Mouse (Mus musculus) megakaryocyte progenitor cell, adult 5-6 weeks (primary cell): ENCODE results near the gene 1190005I06Rik. TPM values are rescaled to one million over a fixed set of nuclear protein-coding genes. Genes with fewer than 3 reads are reported as not detected.
A peak's percentile ranks its signal among the peaks of the same experiment; 100 is the strongest.

ENCODE experiments used
- ATAC-seq: replicated peaks from 2 replicates; pipeline ENCODE4 v1.8.0; 2016; ENCODE audit warnings: mild to moderate bottlenecking, moderate TSS enrichment, inconsistent platforms; ENCODE audit not compliant: poor library complexity
- total RNA-seq, 2 experiments: library from RNA; stranded (forward) in 1 of 2; stranded (reverse) in 1 of 2; fragments of 157-497, 149-512 nt in 1 of 2; fragments of 200-1000 nt in 1 of 2; gene quantifications; 2 replicates each; pipeline versions ENCODE4 v1.2.3 to v1.2.4; 2015 to 2017

The 1190005I06Rik gene
- total RNA-seq, 2 experiments from 2014 or later, result 1.1 TPM; not detected in 1

DNA sequence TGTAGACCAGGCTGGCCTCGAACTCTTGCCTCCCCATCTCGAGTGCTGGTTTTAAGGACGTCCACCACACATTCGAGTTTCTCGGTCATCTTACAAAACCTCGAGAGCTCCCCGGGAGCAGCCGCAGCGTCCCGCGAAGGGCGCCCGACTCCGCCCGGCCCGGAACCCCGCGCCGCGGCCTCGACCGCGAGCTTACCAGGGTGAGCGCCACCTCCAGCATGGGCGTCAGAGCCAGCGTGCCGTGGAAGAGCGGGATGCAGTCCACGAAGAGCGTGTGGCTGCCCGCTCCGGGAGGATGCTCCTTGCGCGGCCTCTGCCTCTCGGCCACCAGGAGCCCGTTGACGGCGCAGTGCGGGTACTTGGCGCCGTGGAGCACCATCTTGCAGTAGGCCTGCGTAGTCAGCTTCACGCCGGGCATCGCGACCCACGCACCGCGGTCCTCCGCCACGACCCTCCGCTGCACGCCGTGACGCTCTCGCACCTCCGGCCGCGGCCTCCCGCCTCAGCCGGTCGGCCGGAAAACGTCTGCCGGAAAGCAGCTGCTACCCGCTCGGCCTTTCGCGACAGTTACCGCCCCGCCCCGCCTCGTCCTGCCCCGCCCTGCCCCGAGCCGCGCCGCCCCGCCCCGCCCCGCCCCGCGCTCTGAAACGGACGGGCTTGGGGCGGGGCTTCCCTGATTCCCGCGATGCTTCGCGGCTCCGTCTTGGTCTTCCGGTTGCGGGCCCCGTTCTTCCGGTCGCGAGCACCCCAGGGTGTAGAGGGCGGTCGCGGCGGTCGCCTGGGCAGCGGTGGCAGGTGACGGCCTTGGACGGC is 20.3 kb upstream of the 1190005I06Rik start, which contains the start of the genes Gm27021 and Cox4i1:
Gene Gm27021 (minus strand): TSS at position 519 of the 813 bp plus-strand sequence.
Gene Cox4i1 (plus strand): TSS at position 662 of the 813 bp plus-strand sequence.
- peak; percentile 79 for ATAC-seq

DNA sequence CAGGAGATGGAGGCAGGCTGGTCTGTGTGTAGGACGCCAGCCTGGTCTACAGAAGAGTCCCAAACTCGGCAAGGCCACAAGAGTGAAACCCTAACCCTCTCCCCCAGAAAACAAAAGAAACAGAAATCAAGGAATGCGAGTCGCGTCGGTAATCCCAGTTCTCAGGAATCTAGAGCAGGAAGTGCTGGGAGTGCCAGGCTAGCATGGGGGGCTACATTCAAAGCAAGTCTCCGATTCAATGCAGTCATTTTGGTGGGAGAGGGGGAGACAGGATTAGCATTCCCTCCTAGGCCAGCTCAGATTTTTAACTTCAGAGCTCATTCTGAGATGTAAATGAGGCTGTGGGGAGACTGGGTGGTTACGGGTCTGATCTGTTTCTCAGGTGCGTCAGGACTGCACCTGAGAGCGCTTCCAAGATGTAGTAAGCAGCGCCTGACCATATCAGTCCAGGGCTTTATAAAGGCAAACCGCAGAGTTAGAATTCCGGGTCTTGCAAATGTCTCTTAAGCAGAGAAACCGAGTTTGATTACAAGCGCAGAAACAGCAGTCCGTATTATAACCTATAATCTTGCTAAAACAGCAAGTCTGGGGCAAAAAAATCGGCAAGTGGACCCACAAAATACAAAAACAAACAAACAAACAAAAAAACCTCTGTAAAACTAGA is 19.5 kb upstream of the 1190005I06Rik start:
- ATAC-seq, result no peak

DNA sequence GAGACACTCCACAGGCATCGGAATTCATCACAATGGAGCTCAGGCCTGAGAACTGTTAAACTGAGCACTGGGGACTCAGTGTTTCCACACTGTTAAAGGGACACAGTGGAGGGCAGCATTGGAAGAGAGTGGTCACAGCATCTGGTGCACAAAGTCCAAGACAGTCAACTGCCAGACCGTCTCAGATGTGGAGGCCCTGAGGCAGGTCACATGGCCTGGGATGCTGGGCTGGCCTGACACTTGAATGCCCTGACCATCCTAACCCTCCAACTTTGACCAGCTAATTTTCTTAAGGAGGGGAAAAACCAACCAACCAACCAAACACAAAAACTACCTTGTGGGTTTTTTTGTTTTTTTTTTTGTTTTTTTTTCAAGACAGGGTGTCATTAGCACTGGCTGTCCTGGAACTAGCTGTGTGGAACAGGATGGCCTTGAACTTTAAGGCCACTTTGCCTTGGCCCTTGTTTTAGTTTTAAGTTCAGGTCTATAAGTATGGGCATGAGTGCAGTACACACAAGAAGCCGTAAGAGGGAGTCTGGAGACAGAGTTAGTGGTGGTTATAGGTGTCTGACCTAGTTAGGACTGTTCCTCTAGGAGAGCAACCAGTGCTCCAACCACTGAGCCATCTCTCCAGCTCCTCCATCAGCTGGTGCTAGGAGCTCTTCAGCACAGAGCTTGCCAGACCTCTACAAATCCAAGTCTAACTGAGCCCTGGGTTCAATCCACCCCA is 18.5 kb upstream of the 1190005I06Rik start:
- ATAC-seq, result peak; percentile 21; the same call in 1 of the 2 replicates

DNA sequence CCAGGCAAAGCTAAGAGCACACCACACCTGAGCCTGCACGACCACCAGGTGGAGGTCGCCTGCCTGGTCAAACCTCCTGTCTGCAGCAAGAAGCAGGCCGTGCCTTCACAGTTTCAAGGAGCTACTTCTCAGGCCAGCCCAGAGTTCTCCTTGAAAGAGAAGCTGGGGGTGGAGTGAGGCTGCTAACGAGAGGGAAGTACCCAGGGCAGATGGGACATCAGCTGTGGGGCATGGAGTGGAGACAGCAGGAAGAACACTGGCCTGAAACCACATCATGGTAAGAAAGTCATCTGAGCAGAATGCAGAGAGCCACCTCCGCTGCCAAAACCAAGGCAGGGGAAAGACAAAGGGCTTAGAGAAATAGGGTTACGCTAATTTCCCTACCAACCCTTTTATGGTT is 17.1 kb upstream of the 1190005I06Rik start:
- ATAC-seq, result 0 out of 2 replicates have a peak, but pooled peaks have one; percentile 17

DNA sequence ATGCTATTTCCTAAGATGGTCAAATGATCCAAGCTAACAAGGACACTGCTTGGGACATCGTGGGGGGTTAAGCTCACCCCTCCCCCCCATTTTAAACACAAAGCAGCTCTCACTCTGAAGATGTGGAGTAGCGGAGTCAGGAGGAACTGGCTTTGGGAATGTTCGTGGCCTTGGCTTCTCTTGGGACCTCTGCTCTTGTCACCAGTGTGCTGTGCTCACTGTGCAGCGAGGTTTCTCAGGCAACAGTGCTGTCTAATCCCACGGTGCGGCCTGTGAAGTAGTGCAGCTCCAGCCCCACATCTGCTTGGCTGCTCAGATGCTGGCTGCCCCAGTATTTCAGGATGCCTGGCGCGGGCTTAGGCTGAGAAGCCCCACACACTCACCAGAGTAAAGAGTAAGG is 10.0 kb upstream of the 1190005I06Rik start:
- ATAC-seq, result no peak

DNA sequence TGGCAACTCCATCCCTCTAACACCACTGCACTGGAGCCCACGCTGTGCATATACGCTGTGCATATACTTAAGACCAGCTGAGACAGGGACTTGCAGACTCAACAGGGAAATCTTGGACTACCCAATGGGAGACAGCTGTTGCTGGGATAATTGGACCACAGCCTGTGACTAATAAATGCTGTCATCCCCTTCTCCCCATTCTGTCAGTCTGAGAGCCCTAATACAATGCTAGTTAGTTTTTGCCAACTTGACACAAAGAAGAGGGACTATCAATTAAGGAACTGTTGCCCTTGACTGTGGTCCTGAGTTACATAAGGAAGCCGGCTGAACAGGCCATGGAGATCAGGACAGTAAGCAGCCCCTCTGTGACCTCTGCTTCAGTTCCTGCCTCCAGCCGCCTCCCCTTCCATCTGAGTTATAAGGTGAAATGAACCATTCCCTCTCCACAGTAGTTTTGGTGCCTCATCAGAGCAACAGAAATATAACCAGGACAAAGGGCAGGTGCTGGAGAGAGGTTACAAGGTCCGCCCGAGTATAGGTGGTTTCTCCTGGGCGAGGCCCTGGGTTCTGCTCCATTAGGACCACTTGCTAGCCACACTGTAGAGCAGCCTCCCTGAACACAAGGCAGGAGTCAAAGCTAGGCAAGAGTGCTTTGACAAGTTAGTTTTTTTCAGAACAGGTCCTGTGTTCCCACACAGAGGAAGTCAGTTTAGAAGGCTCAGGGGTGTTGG is 9.1 kb upstream of the 1190005I06Rik start:
- no peak for ATAC-seq

DNA sequence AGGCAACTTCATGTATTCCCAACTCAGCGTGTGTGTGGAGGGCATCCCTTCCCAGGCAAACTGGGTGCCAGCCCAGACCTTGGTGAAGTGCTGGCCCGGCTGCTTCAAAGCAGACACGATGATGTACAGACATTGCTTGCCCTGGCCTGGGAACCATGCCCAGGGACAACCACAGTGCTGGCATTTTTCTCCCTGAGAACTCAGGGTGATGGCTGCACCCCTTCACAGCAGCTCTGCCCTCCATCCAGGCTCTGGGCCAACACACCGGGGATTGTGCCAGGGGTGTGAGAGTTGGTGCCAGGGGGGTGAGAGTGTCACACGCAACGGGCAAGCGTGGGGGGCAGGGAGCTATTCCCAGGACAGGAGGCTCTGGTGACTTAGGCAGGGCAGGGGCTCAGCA is 2.8 kb downstream of the 1190005I06Rik start:
- ATAC-seq, result no peak

DNA sequence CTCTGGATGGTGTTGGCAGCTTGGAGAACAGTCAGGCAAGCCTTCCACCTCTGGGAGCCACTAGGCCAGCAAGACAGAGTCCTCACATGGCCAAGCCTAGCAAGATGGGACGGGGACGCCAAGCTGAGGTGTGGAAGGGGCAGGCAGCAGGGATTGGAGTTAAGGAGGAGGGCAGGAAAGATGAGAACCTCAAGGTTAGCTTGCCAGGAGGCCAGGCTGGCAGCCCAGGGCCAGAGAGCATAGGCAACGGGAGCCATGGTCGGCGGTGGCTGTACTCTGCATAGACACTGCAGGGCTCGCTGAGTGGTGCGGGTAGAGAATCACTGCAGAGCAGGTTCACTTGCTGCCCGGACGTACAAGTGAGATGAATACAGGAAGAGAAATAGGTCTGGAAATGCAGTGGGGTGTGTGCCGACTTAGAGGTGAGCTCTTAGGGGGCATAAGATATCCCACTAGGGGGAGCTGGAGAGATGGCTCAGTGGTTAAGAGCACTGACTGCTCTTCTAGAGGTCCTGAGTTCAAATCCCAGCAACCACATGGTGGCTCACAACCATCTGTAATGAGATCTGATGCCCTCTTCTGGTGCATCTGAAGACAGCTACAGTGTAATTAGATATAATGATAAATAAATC is 5.3 kb downstream of the 1190005I06Rik start:
- ATAC-seq, result 0 out of 2 replicates have a peak, but pooled peaks have one; percentile 37

DNA sequence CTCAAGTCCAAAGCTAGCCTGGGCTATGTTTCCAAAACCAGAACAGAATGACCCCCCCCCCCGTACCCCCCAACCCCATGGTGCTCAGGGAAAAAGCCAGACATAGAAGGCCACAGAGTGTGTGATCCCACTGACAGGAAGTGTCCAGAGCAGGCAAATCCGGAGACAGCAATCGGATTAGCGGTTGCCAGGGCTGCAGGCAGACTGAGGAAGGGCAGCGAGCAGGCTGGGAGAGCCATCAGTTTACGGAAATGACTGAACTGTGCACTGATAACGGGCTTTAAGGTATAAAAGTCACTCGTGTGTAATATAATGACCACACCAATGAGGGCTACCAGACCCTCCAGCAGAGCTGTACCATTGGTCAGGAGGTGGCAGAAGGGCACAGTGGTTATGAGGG is 6.2 kb downstream of the 1190005I06Rik start:
- no peak for ATAC-seq

DNA sequence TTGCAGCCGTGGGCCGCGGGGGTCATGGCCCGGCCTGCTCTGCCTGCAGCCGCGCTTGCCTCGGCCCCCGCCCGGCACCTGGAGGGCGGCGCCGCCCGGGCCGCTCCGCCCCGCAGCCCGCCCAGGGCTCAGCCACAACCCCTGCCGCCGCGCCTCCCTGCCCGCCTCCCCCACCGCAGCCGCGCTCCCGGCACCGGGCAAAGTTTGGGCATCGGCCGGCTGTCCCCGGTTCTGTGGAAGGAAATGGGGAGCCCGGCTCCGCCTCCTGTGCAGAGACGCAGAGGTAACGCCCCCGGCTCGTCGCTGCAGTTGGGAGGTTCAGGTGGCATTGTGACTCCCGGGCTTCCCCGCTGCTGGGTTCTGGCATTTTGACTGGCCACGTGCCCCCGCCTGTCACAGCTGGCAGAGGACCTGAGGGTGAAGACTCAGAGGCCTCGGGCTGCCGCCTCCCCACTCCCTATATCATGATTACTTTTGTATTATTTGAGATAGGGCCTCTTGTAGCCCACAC is 13.0 kb downstream of the 1190005I06Rik start:
- peak; percentile 66 for ATAC-seq

DNA sequence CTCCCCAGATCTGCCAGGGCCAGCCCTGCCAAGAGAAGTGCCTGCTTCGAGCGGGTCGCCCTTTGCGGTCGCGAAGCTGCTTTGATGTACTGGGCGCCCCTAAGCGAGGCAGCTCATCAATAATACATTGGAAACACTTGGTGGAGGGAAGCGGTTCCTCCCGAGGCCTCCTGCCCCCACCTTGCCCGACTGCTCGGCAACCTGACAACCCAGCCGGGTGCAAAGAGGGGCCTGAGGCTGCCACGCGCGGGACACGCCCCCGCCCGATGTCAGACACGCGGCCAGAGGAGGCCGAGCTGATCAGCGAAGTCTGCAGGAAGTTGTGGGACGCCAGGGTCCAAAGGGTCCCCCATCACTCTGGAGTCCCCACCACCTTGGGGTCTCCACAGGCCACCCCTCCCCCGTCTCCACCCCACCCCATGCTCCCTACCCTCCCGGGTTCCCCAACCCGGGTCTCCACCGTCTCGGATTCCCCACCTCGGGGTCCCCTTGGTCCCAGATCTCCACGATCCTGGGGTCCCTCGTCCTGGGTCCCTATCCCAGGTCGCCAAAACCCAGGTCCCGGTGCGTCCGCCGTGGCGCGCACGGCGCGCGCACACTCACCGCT is 13.7 kb downstream of the 1190005I06Rik start:
- 0 out of 2 replicates have a peak, but pooled peaks have one; percentile 12 for ATAC-seq

DNA sequence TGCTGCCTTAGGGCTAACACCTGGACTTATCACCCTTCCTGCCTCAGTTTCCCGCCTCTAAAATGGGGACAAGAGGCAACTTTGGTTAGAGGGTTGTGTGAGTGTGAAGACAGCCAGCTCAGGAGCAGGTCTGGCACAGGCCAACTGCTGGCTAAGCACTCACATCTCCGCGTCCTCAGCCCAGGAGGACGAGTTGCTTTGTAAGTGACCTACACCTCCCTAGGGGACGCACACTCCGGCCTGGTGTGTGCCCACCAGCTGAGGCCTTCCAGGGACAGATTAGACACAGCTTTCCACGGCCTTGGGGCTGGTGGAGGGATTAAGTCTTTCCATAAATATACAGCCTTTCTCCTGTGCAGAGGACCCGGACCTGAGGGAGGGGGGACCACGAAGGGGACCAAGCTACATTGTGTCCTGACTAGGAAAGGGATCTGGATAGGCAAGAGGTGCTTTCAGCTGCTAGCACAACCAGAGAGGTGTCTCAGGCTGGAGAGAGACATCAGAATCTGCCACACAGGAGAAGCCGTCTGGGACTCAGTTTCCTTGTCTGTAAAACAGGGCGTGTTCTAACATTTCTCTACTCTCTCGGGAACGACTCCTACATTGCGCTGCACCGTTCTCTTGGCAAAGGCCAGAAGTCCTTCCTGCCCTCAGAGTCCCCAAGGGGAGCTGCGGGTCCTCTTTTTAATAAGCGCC is 14.3 kb downstream of the 1190005I06Rik start:
- no peak for ATAC-seq

DNA sequence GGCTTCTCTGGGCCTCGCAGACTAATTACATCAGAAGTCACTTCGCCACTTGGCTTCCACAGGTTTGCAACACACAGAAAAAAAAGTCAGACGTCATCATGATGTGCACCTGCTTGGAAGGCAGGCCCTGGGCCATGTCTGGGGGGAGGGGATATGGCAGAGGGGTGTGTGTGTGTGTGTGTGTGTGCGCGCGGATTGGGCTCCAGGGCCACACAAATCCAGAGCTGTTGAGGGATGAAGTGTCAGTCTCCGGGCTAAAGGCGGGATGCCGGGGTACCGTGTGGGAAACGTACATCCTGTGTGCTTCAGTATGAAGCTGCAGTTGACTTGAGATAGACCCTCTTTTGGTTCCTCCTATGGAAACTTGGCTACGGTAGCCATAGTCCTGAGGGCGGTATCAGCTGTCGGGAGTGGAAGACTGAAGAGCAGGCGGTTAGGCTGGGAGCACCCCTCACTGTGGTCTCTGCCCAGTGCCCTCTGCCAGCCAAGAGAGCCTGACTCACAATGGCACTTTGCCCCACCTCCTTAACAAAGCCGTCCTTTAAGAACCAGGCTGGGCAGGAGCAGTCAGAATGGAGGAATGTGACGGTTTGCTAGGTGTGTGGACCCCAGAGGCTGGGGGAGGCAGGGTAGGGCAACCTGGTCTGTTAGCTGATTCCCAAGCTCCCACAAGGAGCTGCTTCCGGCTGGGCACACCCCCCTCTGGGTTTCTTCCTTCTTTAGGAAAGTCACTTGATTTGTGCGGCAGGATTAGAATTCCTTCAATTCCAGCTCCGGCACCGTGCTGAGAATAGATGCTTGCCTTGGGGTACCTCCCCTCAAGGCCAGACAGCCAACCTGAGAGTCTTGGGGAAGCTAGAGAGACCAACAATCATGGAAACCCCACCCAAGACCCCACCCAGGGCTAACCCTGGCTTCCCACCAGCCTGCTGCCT is 15.7 kb downstream of the 1190005I06Rik start:
- ATAC-seq, result no peak

DNA sequence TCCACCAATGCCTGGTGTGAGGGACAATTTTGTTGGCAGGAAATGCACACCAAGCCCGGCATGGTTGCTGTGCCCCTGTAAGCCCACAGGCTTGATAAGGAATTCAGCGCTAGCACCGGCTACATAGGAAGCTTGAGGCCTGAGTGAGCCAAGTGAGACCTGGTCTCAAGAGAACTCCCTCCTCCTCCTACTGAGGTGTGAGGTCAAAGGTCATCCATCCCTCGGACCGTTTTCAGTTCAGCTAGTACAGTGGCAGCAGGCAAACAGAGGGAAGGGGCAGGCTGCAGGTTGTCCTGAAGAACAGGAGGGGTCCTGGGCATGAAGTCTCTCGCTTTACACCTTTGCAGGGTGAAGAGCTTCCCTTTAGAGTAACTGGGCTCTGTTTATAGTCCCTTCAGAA is 16.6 kb downstream of the 1190005I06Rik start:
- no peak for ATAC-seq

DNA sequence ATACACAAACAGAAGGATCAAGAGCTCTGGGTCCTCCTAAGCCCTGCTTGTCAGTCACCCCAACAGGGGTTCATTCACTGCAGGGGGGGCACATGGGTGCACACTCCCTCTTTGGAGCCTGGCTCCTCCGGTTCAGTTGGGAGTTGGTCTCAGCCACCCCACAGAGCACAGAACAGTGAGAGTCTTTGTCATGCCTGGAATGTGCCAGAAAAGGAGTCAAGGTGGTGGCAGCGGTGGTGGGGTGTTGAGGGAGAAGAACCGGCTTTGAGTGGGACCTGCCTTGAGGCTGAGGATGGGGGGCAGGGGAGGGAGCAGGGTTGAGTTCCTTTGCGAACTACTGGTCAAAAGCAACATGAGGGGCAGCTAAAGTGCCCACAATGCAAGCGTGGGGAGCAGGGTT is 17.4 kb downstream of the 1190005I06Rik start:
- ATAC-seq, result no peak

DNA sequence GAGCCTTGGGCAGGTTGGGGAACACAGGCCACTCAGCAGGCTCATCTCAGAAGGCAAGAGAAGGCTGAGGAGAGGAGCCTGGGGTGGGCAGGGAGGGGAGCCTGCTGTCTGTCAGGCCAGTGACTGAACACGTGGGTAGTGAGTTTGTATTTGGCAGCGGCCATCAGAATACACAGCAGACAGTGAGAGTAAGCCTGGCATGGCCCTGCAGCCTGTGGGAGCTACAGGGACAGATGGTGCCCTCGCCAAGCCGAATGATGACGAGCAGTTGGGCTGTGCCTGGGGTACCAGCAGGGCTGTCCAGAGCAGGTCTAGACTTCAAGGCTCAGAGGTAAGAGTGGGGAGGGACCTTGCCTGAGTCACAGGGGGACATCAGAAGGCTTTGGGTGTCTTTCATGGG is 20.1 kb downstream of the 1190005I06Rik start:
- no peak for ATAC-seq

DNA sequence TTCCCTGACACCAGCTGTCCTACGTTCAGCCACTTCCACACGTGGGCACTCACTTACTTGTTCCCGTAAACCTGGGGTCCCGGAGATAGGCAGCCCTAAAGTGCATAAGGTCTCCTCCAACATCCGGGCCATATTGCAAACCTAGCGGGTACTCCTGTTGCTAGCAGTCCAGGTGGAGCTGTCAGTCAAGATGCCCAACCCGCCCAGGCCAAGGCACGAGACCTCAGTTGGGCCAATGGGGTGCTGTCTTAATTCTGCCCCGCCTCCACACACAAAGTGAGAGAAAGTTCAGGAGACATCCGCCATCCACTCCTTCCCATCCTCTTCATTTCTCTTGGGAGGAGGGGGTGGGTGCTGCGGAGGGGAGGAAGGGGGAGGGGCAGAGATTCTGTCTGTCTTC is 21.0 kb downstream of the 1190005I06Rik start:
- ATAC-seq, result no peak

DNA sequence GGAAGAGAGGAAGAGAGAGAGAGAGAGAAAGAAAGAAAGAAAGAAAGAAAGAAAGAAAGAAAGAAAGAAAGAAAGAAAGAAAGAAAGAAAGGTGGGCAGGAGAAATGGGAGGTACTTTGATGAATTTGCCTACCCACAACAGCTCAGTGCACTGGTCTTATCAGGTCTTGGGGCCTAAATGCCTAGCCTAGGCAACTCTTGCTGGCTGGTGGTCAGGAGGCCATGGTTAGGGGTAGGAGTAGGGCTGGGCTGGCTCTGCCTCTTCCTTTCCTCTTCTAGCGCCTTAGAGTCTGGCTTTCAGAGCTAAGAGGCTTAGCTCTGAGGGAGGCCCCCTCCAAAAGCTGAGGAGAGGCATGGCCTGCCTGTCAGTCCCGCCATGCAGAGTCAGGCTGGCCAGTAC is 23.8 kb downstream of the 1190005I06Rik start:
- no peak; the same call in 1 of the 2 replicates for ATAC-seq
